Mouse (Mus musculus): ENCODE measurements at regions not wholly inside any gene's neighbourhood (a gene's known extent, or its start where the extent isn't known, plus 50 kb on each side); places are given as distances from the start of the nearest gene placed in this dataset.

GRCm38 (mm10) chr13:111860931-111861330 lies 52.1 kb upstream of the Map3k1 start:
- peaks cover 4% of the 10 kb centered on the region; the same call in 1 of the 2 replicates for H3K27me3 ChIP-seq (ENCODE audit: insufficient read depth, low read length)
- TF ChIP-seq GATA2 (IDR thresholded peaks at IDR 0.05; ENCODE audit: borderline replicate concordance, low read depth, low read length) (no peak), CTCF (IDR thresholded peaks at IDR 0.05; ENCODE audit: low read depth, low read length) (no peak), GATA1 (IDR thresholded peaks at IDR 0.05; ENCODE audit: borderline replicate concordance, low read length) (no peak), POLR2AphosphoS5 (IDR thresholded peaks at IDR 0.05; ENCODE audit: insufficient replicate concordance, low read depth, low read length) (no peak), TAL1 (conservative IDR thresholded peaks at IDR 0.05; ENCODE audit: low read depth, low read length) (no peak)
- H3K36me3 ChIP-seq (replicated peaks): no peaks in the 10 kb centered on the region
- DNase-seq (ENCODE audit: low spot score) (no peak), ATAC-seq (ENCODE audit: extremely low read depth, insufficient number of reproducible peaks, low FRiP score, poor library complexity, severe bottlenecking) (no peak)
- H3K9me3 ChIP-seq (replicated peaks): no peaks in the 10 kb centered on the region
- H3K4me3 ChIP-seq (ENCODE audit: low read depth, low read length): no peak overlapping the region
- no peaks in the 10 kb centered on the region for H3K4me1 ChIP-seq (ENCODE audit: insufficient read depth, low read depth, low read length)

GRCm38 (mm10) chr13:111862316-111862715 lies 53.5 kb upstream of the Map3k1 start:
- no peak overlapping the region for H3K4me3 ChIP-seq (ENCODE audit: low read depth, low read length)
- no peak for DNase-seq (ENCODE audit: low spot score)

GRCm38 (mm10) chr13:111865956-111866355 lies 57.2 kb upstream of the Map3k1 start:
- TF ChIP-seq TAL1 (conservative IDR thresholded peaks at IDR 0.05; ENCODE audit: low read depth, low read length) (no peak), GATA1 (IDR thresholded peaks at IDR 0.05; ENCODE audit: borderline replicate concordance, low read length) (no peak), POLR2AphosphoS5 (IDR thresholded peaks at IDR 0.05; ENCODE audit: insufficient replicate concordance, low read depth, low read length) (no peak), GATA2 (IDR thresholded peaks at IDR 0.05; ENCODE audit: borderline replicate concordance, low read depth, low read length) (no peak), CTCF (IDR thresholded peaks at IDR 0.05; ENCODE audit: low read depth, low read length) (no peak)
- H3K27me3 ChIP-seq (ENCODE audit: insufficient read depth, low read length): peaks cover 21% of the 10 kb centered on the region
- peaks cover 3% of the 10 kb centered on the region for H3K9me3 ChIP-seq (replicated peaks)
- H3K4me1 ChIP-seq (ENCODE audit: insufficient read depth, low read depth, low read length): peaks cover 10% of the 10 kb centered on the region
- H3K36me3 ChIP-seq (replicated peaks): no peaks in the 10 kb centered on the region
- DNase-seq (ENCODE audit: low spot score) (no peak), ATAC-seq (ENCODE audit: extremely low read depth, insufficient number of reproducible peaks, low FRiP score, poor library complexity, severe bottlenecking) (no peak)
- H3K4me3 ChIP-seq (ENCODE audit: low read depth, low read length): no peak overlapping the region

More at GRCm38 (mm10) chr13:111862316-111862715, 53.5 kb upstream of the Map3k1 start:
- Histone ChIP-seq H3K36me3 (replicated peaks) (no peaks in the 10 kb centered on the region), H3K4me1 (ENCODE audit: insufficient read depth, low read depth, low read length) (no peaks in the 10 kb centered on the region), H3K9me3 (replicated peaks) (peaks cover 3% of the 10 kb centered on the region), H3K27me3 (ENCODE audit: insufficient read depth, low read length) (peaks cover 6% of the 10 kb centered on the region; the same call in 1 of the 2 replicates)
- TF ChIP-seq GATA2 (IDR thresholded peaks at IDR 0.05; ENCODE audit: borderline replicate concordance, low read depth, low read length) (no peak), CTCF (IDR thresholded peaks at IDR 0.05; ENCODE audit: low read depth, low read length) (no peak), GATA1 (IDR thresholded peaks at IDR 0.05; ENCODE audit: borderline replicate concordance, low read length) (no peak), TAL1 (conservative IDR thresholded peaks at IDR 0.05; ENCODE audit: low read depth, low read length) (no peak), POLR2AphosphoS5 (IDR thresholded peaks at IDR 0.05; ENCODE audit: insufficient replicate concordance, low read depth, low read length) (no peak)
- no peak for ATAC-seq (ENCODE audit: extremely low read depth, insufficient number of reproducible peaks, low FRiP score, poor library complexity, severe bottlenecking)

- Histone ChIP-seq H3K4me1 (ENCODE audit: insufficient read depth, low read depth, low read length) (peaks cover 10% of the 10 kb centered on the region), H3K4me3 (ENCODE audit: low read depth, low read length) (no peak overlapping the region), H3K9me3 (replicated peaks) (peaks cover 3% of the 10 kb centered on the region), H3K27me3 (ENCODE audit: insufficient read depth, low read length) (peaks cover 18% of the 10 kb centered on the region), H3K36me3 (replicated peaks) (no peaks in the 10 kb centered on the region)
- ATAC-seq (ENCODE audit: extremely low read depth, insufficient number of reproducible peaks, low FRiP score, poor library complexity, severe bottlenecking) (no peak), DNase-seq (ENCODE audit: low spot score) (no peak)
- TF ChIP-seq GATA2 (IDR thresholded peaks at IDR 0.05; ENCODE audit: borderline replicate concordance, low read depth, low read length): no peak
- no peak for TF ChIP-seq CTCF (IDR thresholded peaks at IDR 0.05; ENCODE audit: low read depth, low read length)
- no peak for TF ChIP-seq TAL1 (conservative IDR thresholded peaks at IDR 0.05; ENCODE audit: low read depth, low read length)
- no peak for TF ChIP-seq POLR2AphosphoS5 (IDR thresholded peaks at IDR 0.05; ENCODE audit: insufficient replicate concordance, low read depth, low read length)
- TF ChIP-seq GATA1 (IDR thresholded peaks at IDR 0.05; ENCODE audit: borderline replicate concordance, low read length): no peak
These were observed 58.5 kb upstream of the Map3k1 start for GRCm38 (mm10) chr13:111867261-111867660.

GRCm38 (mm10) chr13:111867763-111868725 lies 59.3 kb upstream of the Map3k1 start:
- no peak for ATAC-seq (ENCODE audit: extremely low read depth, insufficient number of reproducible peaks, low FRiP score, poor library complexity, severe bottlenecking)
- H3K27me3 ChIP-seq (ENCODE audit: insufficient read depth, low read length): peaks cover 18% of the 10 kb centered on the region
- H3K36me3 ChIP-seq (replicated peaks): no peaks in the 10 kb centered on the region
- TF ChIP-seq GATA1 (IDR thresholded peaks at IDR 0.05; ENCODE audit: borderline replicate concordance, low read length) (no peak), CTCF (IDR thresholded peaks at IDR 0.05; ENCODE audit: low read depth, low read length) (no peak)
- H3K4me1 ChIP-seq (ENCODE audit: insufficient read depth, low read depth, low read length): peaks cover 10% of the 10 kb centered on the region
- H3K9me3 ChIP-seq (replicated peaks): peaks cover 3% of the 10 kb centered on the region
- no peak overlapping the region for H3K4me3 ChIP-seq (ENCODE audit: low read depth, low read length)
- DNase-seq (ENCODE audit: low spot score): no peak

- Histone ChIP-seq H3K9me3 (replicated peaks) (peaks cover 3% of the 10 kb centered on the region), H3K4me1 (ENCODE audit: insufficient read depth, low read depth, low read length) (peaks cover 10% of the 10 kb centered on the region), H3K4me3 (ENCODE audit: low read depth, low read length) (no peak overlapping the region), H3K36me3 (replicated peaks) (no peaks in the 10 kb centered on the region), H3K27me3 (ENCODE audit: insufficient read depth, low read length) (peaks cover 18% of the 10 kb centered on the region)
- TF ChIP-seq GATA1 (IDR thresholded peaks at IDR 0.05; ENCODE audit: borderline replicate concordance, low read length) (no peak), CTCF (IDR thresholded peaks at IDR 0.05; ENCODE audit: low read depth, low read length) (no peak), POLR2AphosphoS5 (IDR thresholded peaks at IDR 0.05; ENCODE audit: insufficient replicate concordance, low read depth, low read length) (no peak), TAL1 (conservative IDR thresholded peaks at IDR 0.05; ENCODE audit: low read depth, low read length) (no peak), GATA2 (IDR thresholded peaks at IDR 0.05; ENCODE audit: borderline replicate concordance, low read depth, low read length) (no peak)
- DNase-seq (ENCODE audit: low spot score): no peak
- ATAC-seq (ENCODE audit: extremely low read depth, insufficient number of reproducible peaks, low FRiP score, poor library complexity, severe bottlenecking): no peak
These were observed 60.2 kb upstream of the Map3k1 start for GRCm38 (mm10) chr13:111868947-111869346.

Measured in G1E (cell line).